Mouse (Mus musculus) left cerebral cortex, adult 8-10 months (tissue): ENCODE measurements around the gene Mybpc1. TPM values are rescaled to one million over a fixed set of nuclear protein-coding genes. Genes with fewer than 3 reads are reported as not detected.

Experiments
- DNase-seq, 2 experiments: peaks; one replicate each; pipeline ENCODE4 v3.0.0; 2022; ENCODE audit warnings: low spot score in 2 of 2
- total RNA-seq, 4 experiments: library from RNA; stranded (reverse); gene quantifications; 2 replicates each; pipeline ENCODE4 v1.2.4; 2022

Gene Mybpc1
- 1 to 10 TPM; 4.3 to 5.9 (median 5.4) TPM for total RNA-seq

DNA sequence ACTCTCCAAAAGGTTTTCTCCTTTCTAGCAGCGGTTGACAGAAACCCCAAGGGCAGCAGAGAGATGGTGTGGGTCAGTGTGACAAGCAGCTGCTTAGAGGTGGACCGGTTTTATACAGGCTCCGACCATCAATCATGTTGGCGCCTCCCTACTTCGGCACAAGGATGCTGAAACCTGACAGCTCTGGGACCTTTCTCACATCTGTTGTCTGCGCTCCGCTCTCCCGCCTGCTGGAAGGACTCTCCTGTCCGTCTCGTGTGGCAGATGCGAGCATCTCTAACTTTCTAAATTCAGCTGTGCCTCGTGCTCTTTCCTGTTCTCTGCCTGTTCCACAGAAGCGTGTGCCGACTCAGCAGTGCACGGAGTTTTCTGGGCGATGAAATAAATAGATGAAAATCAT is at the start of gene Mybpc1:
Gene Mybpc1, minus strand, starts transcription at position 210 of the 400 bp plus-strand sequence.
- no peak for DNase-seq

GRCm38 (mm10) chr10:88645448-88645847 is 40.5 kb upstream of the Mybpc1 start:
- DNase-seq, result no peak

DNA sequence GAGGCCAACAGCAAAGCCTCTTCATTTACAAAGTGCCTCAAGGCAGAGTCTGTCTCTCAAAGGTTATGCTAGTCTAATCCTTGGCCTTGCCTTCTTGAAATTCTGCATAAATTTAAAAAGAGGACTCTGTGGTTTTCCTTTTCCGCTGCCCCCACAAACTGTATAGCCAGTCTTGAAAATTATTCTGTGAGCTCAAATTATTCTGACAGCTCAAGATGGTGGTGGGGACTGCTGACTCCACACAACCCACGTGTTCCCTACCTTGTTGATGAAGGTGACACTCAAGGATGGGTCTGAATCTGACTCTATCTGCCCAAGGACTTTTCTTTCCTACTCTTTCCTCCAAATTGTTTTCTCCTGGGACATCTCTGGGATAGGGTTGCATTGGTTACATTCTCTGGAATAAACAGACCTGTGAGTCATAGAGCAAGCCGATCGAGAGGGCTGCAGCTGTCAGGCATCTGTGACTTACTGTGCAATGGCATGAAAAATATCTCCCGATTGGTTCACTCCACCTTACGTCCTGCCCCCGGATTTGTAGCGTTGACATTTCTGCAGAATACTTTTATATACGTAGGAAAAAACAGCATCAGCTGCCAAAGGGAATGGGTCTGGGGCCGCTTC is 26.5 kb upstream of the Mybpc1 start:
- no peak for DNase-seq

DNA sequence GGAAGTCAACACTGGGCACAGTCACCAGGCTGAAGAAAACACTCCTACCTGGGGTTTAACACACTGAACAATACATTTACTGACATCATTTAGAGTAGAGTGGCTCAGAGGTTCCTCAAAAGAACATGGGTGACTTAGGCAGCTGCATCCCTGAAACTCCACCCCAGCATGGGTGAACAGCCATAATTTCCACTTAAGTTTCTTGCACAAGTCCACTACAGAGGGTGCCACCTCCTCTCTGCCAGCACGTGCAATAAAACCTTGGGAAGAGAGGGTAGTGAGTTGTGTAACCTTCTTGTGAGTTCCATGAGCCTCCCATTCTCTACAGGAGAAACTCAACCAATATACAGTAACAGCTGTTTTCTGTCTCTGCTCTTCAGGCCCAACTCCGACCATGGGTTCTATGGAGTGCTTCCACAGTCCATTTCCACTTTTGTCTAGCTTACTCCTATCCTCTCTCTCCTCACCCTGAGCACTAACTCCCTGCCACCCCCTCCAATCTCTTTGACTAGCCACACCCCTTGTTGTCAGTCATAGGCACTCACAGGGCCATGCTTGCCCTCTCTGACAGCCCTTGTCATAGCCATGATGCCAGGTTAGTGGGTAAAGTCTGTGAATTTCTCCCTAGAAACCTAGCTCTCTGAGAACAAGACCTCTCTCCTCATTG is 25.8 kb upstream of the Mybpc1 start:
- DNase-seq, result no peak

- DNase-seq, result peak in 1 of 2 experiments; percentile 44
Measured at GRCm38 (mm10) chr10:88627052-88627451, 22.1 kb upstream of the Mybpc1 start.

DNA sequence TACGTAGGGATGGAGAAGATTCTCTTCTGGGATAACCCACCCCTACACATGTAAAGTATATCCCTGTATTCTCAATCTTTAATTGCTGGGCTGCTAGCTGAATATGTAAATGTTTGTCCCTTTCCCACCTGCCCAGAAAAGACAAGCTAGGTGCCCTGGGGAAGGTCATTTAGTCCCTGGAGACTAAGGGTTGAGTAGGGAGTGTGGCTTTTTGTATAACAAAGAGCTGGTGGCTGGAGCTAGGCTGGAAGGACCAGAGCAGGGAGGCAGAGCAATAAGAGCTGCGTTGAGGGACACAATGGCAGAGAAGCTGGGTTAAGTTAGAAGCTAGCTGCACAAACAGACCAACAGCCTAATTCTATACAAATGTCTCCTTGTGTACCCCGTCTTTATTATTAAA is 21.2 kb upstream of the Mybpc1 start:
- no peak for DNase-seq

DNA sequence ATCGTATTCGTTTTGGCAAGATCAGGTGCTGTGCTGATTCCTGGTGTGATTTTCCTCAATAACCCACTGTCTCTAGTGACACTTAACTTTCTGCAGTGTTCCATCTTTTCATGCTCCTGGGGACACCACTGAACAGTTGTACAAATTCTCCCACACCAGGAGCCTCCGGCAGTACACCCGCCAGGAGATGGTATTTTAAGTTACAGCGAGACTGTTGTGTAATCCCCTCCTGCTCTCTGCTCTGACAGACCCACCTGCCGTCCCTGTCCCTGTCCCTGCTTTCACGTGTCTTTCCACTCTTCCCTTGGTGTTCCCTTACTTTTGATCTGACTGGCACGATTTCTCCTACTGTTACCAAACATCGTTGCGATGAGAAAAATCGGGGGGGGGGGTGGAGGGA is 19.3 kb upstream of the Mybpc1 start:
- peak in 1 of 2 experiments; percentile 21 for DNase-seq

DNA sequence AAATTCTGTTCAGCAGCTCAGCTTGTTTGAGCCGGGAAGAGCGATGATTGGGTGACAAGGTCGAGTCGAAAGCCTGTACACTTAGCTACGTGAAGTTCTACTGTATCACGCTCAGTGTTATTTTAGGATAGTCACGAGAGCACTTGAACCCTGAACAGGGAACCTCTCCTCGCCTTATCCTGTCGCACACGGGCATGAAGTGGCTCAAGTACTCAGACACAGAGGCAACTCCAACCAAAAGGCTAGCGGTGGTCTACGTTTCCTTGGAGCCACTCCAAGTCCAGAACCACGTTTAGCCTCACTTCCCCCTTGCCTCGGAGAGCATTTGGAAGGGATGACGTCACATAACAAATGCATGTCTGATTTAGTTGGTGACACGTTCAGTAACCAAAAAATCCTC is 17.7 kb upstream of the Mybpc1 start:
- no peak for DNase-seq

GRCm38 (mm10) chr10:88620809-88621208 is 15.9 kb upstream of the Mybpc1 start:
- DNase-seq, result no peak

GRCm38 (mm10) chr10:88613051-88613450 is 8.1 kb upstream of the Mybpc1 start:
- no peak for DNase-seq

- no peak for DNase-seq
Measured at GRCm38 (mm10) chr10:88606686-88607085, 1.7 kb upstream of the Mybpc1 start.

DNA sequence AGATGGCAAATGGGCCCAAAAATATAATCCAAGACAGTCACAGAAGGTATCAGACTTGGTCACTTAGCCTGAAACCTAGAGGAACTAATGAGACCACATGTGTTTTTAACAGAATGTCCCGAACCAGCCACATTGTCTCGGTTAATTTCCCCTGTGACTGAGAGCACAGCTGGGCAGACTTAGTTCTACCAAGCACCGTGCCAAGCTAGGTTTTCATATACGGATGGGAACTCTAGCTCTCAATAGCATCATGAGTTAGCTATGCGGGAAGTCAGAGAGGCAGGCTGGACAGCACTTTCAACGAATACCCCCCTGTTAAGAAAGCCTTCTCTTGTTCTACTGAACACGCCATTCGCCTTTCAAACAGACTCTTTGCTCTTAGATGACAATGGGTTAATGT is 1.1 kb upstream of the Mybpc1 start:
- DNase-seq, result no peak

- DNase-seq, result no peak
Measured at GRCm38 (mm10) chr10:88603773-88604172, 1.2 kb downstream of the Mybpc1 start.

DNA sequence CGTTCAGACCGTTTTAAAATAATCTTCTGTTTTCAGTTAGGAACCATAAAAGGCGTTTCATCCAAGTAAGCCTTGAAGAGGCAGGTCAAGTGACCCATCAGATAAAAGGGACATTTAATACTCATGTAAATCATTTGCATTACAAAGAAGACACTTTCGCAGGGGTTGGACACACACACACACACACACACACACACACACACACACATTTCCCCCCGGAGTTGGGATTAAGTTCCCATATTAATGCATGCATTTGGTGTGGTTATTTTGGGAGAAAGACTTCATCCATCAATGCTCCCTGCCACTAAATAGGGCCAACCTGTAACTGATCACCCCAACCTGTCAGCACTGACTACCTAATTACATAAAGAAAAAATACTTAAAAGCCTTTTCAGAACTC is 1.7 kb downstream of the Mybpc1 start:
- no peak for DNase-seq

- no peak for DNase-seq
Measured at GRCm38 (mm10) chr10:88600591-88600990, 4.4 kb downstream of the Mybpc1 start.

DNA sequence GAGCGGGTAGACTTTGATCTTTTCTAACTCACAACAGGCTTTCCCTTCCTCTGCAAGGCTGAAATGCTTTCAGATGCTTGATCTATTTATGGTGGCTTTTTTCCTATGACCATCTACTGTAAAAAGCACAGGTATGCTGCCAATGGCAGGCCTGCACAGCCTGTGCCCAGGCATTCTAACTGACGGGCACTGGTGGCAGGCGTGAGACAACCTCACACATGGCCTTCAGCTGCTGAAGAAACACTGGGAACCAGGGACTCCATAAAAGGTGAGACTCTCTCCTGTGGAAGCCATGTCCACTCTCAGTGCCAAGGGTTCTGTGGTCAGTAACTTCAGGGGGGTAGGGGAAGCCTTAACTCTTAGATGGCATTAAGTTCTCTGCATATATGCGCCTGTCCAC is 12.6 kb downstream of the Mybpc1 start:
- DNase-seq, result no peak

DNA sequence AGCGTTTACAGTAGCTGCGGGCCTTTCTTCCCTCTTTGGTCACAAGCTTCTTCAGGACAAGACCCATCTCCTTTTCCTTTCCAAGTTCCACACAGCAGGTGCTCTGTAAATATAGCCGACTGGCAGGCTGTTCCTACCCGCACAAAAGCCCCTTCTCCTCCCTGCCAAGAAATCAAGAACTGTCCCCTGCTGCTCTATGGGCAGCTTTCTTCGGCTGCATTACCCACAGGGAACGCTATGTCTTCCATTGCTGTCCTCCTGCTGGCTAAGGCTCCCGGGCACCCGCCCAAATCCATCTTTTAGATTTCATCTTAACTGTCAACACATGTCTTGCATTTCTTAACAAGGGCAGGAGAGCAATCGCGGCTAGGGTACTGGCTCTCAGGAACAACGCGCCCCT is 13.9 kb downstream of the Mybpc1 start:
- DNase-seq, result no peak

DNA sequence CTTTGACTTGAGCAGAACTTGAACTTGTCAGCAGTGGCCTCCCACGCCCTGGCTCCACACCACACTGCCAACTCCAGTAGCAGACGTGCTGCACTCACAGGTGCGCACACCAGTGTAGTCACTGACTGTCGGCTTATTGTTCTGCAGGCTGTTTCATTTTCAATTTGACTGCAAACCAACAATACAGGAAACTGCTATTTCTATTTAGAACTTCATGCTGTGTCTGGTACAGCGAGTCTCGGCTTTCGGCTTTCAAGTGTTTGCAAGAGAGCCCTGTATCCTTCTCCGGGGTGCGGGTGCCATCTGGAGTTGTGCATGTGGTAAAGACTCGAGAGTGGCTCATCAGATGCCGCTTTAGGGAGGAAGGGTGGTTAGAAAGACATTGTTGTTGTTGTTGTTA is 20.5 kb downstream of the Mybpc1 start:
- no peak for DNase-seq

- DNase-seq, result no peak
Measured at GRCm38 (mm10) chr10:88580786-88581185, 24.2 kb downstream of the Mybpc1 start.

DNA sequence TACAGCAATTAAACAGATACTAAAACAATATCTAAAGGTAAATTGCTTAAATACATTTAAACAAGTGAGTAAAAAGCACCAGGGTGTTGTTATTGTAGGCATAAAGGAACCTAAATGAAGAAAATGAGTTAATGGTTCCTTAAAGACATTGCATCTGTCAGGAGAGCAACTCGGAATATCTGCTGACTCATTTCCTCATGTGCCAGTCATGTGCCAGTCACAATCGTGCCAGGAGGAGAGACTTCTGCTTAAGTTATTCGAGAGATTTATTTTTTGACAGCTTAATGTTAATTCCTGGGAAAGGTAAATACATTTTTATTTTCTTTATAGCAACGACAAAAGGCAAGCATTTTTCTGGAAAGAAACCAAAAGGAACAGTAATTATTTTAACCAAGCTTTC is 26.3 kb downstream of the Mybpc1 start:
- no peak for DNase-seq

DNA sequence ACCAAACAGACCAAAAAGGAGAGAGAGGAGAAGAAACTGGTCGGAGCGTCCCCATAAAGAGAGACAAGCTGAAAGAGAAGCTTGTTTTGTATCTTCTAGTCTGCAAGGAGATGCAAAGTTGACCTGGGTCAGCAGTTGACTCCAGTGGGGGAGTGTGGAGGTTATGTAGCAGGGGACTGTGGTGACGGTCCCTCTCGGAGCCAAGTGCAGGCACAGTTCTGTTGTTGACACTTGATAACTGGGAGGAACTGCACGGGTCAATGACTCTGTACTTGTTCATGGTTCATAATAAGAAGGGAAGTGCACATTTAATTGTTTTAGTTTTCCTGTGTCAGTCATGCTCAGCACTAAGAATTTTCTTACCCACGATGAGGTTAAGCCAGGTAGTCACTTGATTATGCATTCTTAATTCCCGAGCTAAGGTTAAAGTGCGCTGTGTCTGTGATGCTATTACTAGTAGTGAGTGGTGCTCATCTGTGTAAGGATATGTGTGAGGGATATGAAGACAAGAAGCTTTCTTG is 30.8 kb downstream of the Mybpc1 start:
- DNase-seq, result no peak

- no peak for DNase-seq
Measured at GRCm38 (mm10) chr10:88572123-88572522, 32.8 kb downstream of the Mybpc1 start.

GRCm38 (mm10) chr10:88557046-88557445 is 47.9 kb downstream of the Mybpc1 start:
- DNase-seq, result no peak
